Mouse (Mus musculus) megakaryocyte, embryonic 14.5 days (primary cell): ENCODE measurements around the gene Mafg.

ENCODE experiments used
- FLI1 ChIP-seq: IDR thresholded peaks from 2 replicates; pipeline ENCODE4 v1.6.1; 2012; ENCODE audit warnings: low read length, inconsistent platforms, mixed read lengths
- GATA1 ChIP-seq: IDR thresholded peaks from 3 replicates; pipeline ENCODE4 v1.6.1; 2012; ENCODE audit warnings: mixed read lengths, low read length, inconsistent platforms, borderline replicate concordance

- TF ChIP-seq GATA1 (no peak), FLI1 (no peak)
Measured at GRCm38 (mm10) chr11:120630401-120630871, 3.0 kb downstream of the Mafg start.
